Mouse (Mus musculus) ZHBTc4 (cell line): Measurements from ENCODE around the gene Six1.

ENCODE experiments used
- DNase-seq: peaks from one replicate; pipeline ENCODE4 v3.0.0-alpha.2; 2011; ENCODE audit warnings: low read depth, low spot score

Six1 gene

DNA sequence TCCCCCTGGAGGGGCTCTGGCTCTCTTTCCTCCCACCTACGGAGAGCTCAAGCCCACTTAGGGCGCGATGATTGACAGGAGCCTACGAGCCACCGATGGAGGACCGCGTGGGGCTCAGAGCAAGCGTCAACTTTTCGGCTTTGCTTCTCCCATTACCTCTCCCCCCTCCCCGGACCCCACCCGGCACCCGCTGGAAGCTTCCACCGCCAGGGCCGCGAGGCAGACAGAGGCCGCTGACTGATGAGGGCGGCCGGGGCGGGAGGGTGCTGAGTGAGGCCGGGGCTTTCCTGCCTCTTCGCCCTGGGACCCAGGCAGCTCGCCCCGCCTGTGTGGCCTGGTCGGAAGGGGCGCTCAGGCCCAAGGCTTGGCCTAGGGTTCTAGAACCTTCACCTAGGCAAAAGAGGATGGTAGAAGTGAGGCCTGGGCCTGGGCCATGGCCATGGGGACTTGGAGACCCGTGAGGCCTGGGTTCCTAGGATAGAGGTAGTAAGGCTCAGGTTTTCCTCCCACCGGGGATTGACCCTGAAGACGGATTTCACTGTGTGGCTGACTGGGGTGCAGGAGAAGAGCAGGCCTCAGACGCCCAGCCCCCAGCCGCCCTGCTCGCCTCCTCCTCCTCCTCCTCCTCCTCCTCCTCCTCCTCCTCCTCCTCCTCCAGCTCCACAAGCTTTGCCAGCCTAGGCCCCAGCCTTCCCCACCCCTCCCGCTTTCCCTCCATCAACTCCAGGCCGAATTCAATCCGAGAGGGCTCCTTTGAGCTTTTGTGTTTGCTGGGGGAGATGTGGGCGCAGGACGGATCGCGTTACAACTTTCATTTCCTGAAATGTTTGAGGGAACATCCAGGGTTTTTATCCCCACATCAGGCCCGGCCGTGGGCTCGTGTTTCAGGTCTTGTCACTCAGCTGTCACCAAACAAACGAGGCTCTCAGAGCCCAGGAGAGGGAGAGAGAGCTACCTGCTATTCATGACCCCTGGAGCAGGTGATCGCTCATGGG is 18.5 kb downstream of the Six1 start:
- DNase-seq = peak; percentile 60

DNA sequence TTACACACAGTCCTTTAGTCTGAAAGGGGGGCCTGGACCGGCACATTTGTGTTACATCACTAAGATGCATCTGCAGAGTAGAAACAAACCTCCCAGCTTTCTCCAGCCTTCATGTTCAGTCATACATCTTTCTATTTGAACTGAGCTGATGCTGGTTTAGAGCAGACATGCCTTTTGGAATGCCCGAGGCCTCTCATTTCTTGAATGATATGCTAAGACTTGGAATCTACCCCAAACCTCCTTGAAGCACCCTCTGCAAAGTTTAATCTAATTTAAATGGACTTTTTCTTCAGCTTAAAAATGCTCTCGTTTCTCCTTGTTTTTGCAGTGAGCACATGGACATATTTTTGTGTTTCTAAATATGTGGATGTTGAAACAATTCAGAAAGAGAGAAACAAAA is 21.0 kb downstream of the Six1 start:
- no peak for DNase-seq

DNA sequence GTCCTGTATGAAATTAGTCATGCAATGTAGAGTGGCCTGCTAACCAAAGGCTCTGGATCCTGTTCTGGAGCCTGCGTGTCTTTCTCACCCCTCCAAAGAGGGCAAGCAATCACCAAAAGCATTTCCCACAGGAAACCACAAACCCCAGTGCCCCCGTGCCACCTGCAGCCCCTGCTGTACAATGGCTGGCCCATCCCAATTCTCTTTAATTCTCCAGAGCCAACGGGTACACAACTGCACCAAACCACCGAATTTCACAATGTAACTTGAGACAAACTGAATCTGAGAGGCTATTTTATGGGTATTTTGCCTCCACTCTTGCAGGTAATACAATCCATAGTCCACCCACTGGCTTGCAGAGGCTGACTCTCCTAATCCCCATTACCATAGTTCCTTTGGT is 22.4 kb downstream of the Six1 start:
- DNase-seq = no peak

DNA sequence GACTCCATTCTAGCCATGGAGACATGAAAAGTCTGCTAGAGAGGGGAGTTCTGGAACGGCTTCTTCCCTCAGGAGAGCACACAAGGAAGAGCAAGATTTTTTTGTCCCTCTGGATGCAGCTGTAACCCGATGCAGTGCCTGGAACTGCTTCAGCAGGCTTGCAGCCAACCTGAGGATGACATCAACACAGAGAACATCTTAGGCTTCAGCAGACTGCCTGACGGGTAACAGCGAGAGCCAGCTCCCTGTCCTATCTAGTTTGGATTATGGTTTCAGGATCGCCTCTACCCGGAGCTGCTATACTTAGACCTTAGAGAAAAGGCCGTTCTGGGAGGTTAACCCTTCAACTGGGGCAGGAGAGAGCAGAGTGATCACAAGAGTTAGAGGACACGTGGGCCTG is 28.2 kb downstream of the Six1 start:
- no peak for DNase-seq

DNA sequence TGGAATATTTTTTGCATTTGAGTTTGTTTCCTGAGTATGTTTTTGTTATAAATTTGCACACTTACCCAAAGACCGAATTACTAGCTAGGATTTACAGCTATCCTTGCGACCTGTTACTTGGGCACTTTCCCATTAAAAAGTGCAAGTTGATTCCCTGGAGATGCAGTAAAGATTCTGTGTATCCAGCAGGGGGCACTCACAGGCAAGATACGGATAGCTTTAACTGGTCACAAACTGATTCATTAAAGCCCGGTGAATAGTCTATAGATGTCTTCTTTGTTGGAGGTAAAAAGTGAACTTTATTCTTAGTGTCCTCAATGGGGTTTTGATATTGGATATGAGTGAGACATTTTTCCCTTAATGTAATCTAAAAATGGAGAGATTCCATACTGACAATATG is 32.7 kb downstream of the Six1 start:
- peak; percentile 75 for DNase-seq

DNA sequence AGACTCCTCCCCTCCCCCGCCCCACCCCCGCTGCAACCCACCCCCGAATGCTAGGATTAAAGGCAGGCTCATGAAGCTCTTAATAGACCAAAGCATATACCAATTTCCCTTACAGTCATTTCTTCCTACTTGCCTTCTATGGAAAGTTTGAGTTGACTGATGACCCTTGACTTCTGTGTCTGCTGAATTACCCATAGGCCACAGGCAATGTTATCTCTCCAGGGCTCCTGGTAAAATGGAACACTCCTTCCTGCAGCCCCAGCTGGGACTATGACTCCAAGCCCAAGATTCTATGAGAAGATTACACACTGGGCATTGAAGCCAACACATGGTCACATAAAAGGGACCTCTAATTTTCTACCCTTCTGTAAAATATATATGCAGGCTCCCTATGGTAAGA is 33.3 kb downstream of the Six1 start:
- DNase-seq = no peak

DNA sequence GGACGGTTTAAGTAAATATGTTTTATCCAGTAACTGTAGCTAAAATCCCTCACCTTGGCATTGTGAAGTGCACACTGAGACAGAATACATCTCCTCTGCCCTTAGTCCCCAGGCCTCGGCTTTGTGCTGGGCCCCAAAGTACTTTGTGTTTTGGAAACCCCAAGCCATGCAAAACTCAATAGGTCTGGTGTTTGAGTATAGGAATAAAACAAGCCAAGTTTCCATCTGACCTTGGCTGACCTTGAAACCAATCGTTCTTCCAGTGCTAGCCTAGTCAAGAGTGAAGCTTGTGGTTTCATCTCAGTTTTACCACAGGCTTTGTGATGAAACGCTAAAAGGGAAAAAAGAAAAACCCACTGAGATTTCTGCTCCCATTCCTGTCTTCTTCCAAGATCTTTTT is 34.8 kb downstream of the Six1 start:
- DNase-seq = no peak

DNA sequence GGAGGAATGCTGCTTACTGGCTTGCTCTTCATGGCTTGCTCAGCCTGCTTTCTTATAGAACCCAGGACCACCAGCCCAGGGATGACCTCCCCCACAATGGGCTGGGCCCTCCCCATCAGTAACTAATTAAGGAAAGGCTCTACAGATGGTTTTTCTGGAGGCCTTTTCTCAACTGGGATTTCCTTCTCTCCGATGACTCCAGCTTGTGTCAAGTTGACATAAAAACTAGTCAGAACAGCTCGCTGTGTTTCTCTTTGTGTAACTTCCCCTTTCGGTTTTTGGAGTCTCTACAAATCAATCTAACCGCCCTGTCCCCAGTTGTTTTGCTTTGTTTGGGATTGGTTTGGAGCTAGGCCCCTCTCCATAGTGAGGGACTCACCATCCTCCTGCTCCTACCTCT is 37.5 kb downstream of the Six1 start:
- no peak for DNase-seq

DNA sequence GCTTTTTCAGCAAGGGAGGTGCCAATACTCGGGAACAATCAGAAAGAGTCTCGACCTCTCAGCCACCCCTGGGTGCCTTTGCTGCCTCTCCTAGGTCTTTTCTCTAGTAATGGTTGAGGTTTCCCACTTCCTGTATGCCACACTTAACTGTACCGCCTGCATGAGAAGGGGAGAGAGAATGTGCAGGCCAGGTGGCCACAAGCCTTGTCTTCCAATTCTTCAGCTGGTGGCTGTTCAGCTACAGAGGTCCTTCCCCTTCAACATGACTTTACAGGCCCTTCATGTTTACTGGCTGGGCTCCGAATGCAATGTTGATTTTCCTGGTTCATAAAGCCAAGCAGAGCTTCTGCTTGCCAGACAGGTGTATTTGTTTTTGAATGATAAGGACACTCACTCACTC is 39.4 kb downstream of the Six1 start:
- no peak for DNase-seq

DNA sequence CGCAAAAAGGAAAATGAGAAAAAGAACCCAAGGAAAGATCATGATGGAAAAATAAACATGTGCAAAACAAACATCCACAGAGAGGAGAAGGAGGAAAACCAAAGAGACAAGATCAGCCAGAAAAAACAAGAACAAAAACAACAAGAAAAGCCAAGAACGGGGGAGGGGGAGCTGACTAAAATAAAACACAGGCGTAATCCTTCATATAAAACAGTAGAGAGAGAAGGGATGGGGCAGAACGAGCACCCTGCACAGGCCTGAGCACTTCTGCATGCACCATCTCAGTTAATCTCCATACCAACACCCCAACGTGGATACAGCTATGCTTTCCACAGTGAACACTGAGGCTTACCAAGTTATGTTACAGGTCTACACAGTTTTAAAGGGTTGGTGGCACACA is 40.9 kb downstream of the Six1 start:
- DNase-seq = no peak

DNA sequence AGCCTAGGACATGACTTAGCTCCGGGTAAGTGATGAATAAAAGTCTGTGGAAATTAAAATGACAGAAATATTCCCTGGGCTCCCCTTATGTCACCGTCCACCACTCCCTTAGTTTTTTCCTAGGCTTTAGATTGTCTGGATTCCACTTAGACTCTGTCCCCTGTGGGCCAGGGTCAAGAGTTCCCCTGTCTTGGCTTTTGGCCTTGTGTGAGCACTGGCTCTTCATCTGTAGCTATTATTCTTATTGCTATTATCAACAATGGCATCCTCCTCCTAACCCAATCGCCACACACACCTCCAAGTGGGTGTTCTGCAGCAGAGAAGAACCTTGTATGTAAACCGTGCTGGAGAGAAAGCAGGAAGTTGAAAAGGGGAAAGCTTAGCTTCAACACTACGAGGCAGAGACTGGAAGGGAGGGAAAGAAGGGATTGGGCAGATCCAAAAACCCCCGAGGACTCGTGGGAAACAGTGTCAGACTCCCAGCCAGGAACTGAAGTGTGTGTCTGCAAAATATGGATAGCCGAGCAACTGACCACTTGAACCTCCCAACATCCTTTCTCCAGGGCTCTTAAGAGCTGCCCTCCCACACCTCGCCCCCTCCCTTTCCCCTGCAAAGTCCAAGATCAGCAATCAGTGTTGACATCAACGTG is 41.4 kb downstream of the Six1 start:
- no peak for DNase-seq

DNA sequence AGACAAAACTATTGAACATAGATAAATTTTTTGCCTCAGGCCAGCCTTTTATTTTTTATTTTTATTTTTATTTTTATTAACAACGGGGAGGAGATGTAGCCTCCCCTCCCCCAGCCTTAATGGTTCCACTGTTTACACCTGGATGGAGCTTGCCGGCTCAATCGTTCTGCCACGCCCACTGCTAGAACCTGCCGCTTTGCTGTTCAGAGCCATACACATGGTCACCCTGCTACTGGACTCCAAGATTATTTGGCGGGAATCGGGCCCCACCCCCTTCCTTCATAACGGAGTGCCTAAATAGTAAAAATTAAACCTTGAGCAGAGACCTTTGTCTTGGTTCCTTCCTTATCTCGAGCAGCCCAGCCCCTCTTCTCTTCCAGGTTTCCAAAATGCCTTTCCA is 50.8 kb downstream of the Six1 start:
- DNase-seq = peak; percentile 10

DNA sequence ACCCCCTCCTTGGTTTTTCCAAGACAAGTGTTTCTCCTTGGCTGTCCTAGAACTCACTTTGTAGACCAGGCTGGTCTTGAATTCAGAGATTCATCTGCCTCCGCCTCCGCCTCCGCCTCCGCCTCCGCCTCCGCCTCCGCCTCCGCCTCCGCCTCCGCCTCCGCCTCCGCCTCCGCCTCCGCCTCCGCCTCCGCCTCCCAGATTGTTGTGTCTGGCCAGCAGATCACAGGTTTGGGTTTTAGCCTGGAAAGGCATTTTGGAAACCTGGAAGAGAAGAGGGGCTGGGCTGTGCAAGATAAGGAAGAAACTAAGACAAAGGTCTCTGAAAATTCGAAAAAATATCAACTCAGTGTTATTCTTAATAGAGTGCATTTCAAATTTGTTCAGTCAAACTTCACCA is 51.4 kb downstream of the Six1 start:
- peak; percentile 65 for DNase-seq

DNA sequence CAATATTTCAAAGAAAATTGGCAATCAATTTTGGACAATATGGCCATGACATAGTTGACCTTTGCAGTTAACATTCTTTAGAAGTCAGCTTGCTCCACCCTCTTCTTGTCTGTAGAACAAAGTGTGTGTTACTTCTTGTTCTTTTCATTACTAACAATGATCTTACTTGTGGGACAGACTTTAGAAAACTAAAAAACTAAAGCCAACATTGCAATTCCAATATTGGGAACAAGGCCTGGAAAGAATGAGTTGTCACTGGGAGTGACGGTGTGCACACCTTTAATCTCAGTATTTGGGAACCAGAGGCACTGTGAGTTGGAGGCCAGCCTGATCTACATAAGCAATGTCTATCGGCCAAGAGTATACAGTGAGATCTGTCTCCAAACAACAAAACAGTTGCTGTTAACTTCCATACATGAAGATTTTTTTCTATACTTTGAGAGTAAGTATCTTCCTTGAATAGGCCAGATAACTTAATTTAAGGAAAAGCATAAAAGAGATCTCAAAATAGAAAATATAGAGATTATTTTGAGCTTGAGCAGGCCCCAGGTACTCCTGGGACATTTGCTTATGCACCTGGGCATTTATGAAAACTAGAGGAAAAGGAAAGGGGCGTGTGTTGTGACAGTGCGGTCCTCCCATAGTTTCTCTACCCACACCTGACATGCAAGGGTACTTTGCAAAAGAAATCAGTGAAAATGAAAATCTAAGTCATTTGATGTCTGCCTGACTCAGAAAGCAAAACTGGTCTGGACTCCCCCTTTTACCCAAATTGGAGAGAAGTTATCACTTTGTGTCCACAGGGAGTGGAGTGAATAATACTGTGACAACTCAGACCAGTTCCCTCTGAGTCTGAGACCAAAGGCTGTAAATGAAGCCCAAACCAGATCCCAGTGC is 55.3 kb downstream of the Six1 start:
- no peak for DNase-seq

DNA sequence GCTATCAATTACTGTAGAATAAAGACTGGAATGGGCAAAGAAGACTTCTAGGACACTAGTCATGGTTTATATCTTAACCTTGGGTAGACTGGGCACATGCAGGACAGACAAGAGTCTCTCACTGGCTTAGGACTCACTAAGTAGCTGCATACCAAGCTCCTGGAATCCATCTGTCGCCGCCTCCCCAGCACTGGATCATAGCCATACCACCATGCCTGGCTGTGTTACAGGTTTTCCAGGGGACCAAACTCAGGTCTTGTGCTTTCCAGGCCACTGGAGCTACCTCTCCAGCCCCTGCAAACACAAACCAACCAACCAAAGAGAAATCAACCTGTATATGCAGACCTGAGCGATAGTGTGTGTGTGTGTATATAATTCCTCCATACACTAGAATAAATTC is 57.0 kb downstream of the Six1 start:
- DNase-seq = no peak
